Mouse (Mus musculus) megakaryocyte, embryonic 14.5 days (primary cell): ENCODE data around the gene Slco1c1. TPM values are rescaled to one million over a fixed set of nuclear protein-coding genes. Genes with fewer than 3 reads are reported as not detected.

ENCODE experiments used
- H3K27me3 ChIP-seq: replicated peaks from 2 replicates; pipeline ENCODE3; 2012; ENCODE audit warnings: inconsistent platforms
- H3K36me3 ChIP-seq: replicated peaks from 2 replicates; pipeline ENCODE3; 2012; ENCODE audit warnings: low read length, inconsistent platforms, mixed read lengths
- H3K4me1 ChIP-seq: 2 replicates; pipeline ENCODE4 v1.6.1; 2012; ENCODE audit warnings: inconsistent platforms
- H3K4me3 ChIP-seq: replicated peaks from 2 replicates; pipeline ENCODE3; 2012; ENCODE audit warnings: moderate library complexity, mild to moderate bottlenecking, inconsistent platforms
- H3K9me3 ChIP-seq: 2 replicates; pipeline ENCODE4 v1.6.1; 2012; ENCODE audit warnings: inconsistent platforms
- FLI1 ChIP-seq: IDR thresholded peaks from 2 replicates; pipeline ENCODE4 v1.6.1; 2012; ENCODE audit warnings: low read length, inconsistent platforms, mixed read lengths
- GATA1 ChIP-seq: IDR thresholded peaks from 3 replicates; pipeline ENCODE4 v1.6.1; 2012; ENCODE audit warnings: mixed read lengths, low read length, inconsistent platforms, borderline replicate concordance
- polyA plus RNA-seq: library from polyadenylated mRNA; stranded (reverse); fragments of >175 nt; gene quantifications from 2 replicates; pipeline ENCODE4 v1.2.3, GENCODE M21; 2012; ENCODE audit warnings: low replicate concordance; ENCODE audit not compliant: insufficient read depth

The Slco1c1 gene
- polyA plus RNA-seq: not detected in 2 replicates

DNA sequence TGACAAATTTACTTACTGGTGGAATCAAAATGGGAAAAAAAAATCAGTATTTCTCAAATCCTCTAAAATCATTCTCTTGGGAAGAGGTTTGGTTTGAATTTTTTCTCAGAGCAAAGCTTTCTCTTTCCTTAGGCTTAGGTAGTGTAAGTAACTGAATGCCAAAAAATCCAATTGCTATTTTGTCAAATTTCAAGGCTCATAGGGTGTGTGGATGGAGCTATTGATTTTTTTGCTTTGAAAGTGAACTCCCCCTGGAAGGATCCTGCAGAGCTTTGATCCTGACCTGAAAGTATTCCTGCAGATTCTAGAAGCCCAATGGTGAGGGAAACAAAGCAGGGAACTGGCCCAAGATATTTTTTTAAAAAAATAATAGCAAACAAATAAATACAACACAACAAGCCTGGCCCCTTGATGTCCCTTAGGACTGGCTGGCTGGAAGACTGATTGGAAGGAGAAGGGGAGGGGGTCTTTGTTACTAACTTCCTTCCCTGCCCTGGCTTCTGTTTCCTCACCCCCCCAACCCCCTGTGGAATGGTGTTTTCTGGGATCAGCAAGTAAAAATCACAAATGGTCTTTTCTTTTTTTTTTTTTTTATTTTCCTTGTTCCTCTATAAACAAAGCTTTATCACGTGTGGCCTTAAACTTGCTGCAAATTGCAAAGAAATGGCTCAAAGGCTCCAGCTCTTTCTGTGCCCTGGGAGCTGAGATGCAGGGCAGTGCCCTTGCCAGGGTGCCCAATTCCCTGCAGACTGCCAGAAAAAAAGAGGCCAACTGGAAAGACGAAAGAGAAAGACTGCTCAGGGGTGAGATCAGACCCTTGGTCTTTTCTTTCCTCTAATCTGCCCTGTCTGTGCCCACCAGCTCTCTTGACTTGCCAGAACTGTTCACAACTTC is at the start of gene Slco1c1:
TSS of gene Slco1c1 (plus strand) at position 622 of the 894 bp plus-strand sequence.
- TF ChIP-seq FLI1 (no peak), GATA1 (no peak)
- no peaks in the 10 kb centered on the region for H3K4me1 ChIP-seq
- H3K4me3 ChIP-seq: no peak within 1 kb of the TSS
- no peaks in the 10 kb centered on the region for H3K27me3 ChIP-seq
- H3K36me3 ChIP-seq: no peaks in the 10 kb centered on the region
- peaks cover 2% of the 10 kb centered on the region; the same call in 1 of the 2 replicates for H3K9me3 ChIP-seq

GRCm38 (mm10) chr6:141474696-141475095 is 49.5 kb upstream of the Slco1c1 start:
- peaks cover 13% of the 10 kb centered on the region for H3K9me3 ChIP-seq
- H3K4me1 ChIP-seq: no peaks in the 10 kb centered on the region
- H3K36me3 ChIP-seq: peaks cover 58% of the 10 kb centered on the region
- no peak overlapping the region for H3K4me3 ChIP-seq
- H3K27me3 ChIP-seq: no peaks in the 10 kb centered on the region
- TF ChIP-seq FLI1 (no peak), GATA1 (no peak)

DNA sequence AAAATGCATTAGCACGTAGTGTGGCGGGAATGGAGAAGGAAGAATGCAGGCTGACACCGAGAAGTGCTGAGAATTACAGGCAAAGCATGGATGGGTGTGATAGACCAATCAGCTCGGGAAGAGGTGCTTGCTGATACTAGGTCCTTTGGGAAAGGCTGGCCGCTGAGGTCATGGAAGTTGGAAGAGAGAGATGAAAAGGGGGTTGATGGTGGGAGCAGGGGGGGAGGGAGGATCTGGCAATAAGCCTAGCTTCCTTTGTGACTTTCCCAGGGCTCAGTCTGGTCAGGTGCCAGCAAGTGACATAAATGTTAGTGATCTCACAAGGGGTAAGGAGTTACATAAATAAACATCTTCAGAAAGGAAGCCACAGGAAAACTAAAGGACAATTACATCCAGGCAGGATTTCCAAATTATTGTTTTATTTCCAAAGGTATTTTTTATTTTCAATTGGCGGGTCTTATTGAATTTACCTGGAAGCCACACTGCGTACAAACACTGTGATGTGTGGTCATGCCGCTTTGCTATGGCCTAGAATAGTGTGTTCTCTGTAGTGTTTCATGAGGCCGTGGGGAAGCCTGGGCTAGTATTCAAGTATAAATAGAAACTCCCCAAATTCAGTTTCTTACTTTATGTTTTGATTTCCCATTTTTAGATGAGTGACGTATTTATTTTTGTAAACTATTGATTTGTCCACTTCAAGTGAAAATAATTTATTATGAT is 38.7 kb upstream of the Slco1c1 start:
- no peak for TF ChIP-seq FLI1
- no peaks in the 10 kb centered on the region for H3K27me3 ChIP-seq
- no peaks in the 10 kb centered on the region for H3K9me3 ChIP-seq
- H3K4me3 ChIP-seq: no peak overlapping the region
- no peaks in the 10 kb centered on the region for H3K4me1 ChIP-seq
- H3K36me3 ChIP-seq: peaks cover 76% of the 10 kb centered on the region

GRCm38 (mm10) chr6:141487266-141487665 is 36.9 kb upstream of the Slco1c1 start:
- Histone ChIP-seq H3K36me3 (peaks cover 74% of the 10 kb centered on the region), H3K27me3 (no peaks in the 10 kb centered on the region), H3K9me3 (no peaks in the 10 kb centered on the region), H3K4me3 (no peak overlapping the region), H3K4me1 (no peaks in the 10 kb centered on the region)
- TF ChIP-seq FLI1 (no peak), GATA1 (no peak)

DNA sequence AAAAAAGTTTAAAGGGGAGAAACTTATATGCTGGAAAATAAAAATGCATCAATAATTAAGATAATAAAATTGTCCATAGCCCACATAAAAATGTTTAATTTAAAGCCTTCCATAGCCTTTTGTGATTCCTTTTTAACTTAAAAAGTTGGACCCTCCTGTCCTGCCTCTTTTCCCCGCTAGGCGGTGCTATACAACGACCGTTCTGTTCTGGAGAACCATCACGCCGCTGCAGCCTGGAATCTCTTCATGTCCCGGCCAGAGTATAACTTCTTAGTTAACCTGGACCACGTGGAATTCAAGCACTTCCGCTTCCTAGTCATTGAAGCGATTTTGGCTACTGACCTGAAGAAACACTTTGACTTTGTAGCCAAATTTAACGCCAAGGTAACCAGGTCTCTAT is 35.5 kb upstream of the Slco1c1 start:
- H3K4me1 ChIP-seq: no peaks in the 10 kb centered on the region
- no peak overlapping the region for H3K4me3 ChIP-seq
- H3K27me3 ChIP-seq: no peaks in the 10 kb centered on the region
- peaks cover 74% of the 10 kb centered on the region for H3K36me3 ChIP-seq
- TF ChIP-seq FLI1: no peak
- TF ChIP-seq GATA1: no peak
- no peaks in the 10 kb centered on the region for H3K9me3 ChIP-seq

DNA sequence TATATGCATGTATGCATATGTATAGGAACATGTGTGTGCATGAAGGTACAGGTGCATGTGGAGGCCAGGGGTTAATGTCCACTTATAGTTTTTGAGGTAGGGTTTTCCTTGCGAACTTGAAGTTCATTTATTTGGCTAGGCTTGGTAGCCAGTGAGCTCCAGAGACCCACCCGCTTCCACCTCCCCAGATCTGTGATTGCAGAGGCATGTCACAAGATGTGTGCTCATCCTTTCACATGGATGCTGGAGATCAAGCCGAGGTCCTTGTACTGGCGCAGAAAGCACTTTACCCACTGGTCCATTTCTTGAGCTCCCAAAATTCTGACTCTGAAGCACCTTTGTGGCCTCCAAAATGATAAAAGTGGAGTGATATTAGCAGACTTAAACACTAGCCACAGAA is 29.3 kb upstream of the Slco1c1 start:
- Histone ChIP-seq H3K27me3 (no peaks in the 10 kb centered on the region), H3K36me3 (peaks cover 87% of the 10 kb centered on the region), H3K9me3 (no peaks in the 10 kb centered on the region), H3K4me3 (no peak overlapping the region), H3K4me1 (no peaks in the 10 kb centered on the region)
- no peak for TF ChIP-seq GATA1
- no peak for TF ChIP-seq FLI1

- Histone ChIP-seq H3K4me3 (no peak overlapping the region), H3K36me3 (peaks cover 81% of the 10 kb centered on the region), H3K27me3 (no peaks in the 10 kb centered on the region), H3K9me3 (no peaks in the 10 kb centered on the region), H3K4me1 (no peaks in the 10 kb centered on the region)
- TF ChIP-seq FLI1 (no peak), GATA1 (no peak)
Measured at GRCm38 (mm10) chr6:141495634-141496418, 28.3 kb upstream of the Slco1c1 start.

GRCm38 (mm10) chr6:141499511-141499910 is 24.7 kb upstream of the Slco1c1 start:
- Histone ChIP-seq H3K36me3 (peaks cover 49% of the 10 kb centered on the region), H3K4me3 (no peak overlapping the region), H3K27me3 (no peaks in the 10 kb centered on the region), H3K4me1 (no peaks in the 10 kb centered on the region), H3K9me3 (no peaks in the 10 kb centered on the region; the same call in 1 of the 2 replicates)
- TF ChIP-seq GATA1: no peak
- TF ChIP-seq FLI1: no peak

DNA sequence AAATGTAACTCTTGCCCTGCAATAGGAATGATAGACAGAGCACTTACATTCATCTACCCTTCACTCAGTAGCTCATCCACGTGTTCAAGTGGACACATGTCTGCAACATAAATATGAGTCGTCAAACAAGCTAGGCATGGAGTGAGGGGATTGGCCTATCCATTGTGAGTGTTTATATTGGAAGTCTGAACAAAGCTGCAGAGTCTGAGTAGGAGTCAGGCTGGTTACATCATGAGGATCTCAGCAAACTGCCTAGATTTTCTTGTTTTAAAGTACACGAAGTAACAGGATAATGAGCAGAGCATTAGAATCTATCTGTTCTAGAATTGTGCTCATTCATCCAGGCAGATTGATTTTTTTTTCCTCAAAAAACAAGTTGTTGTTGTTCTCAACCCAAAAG is 23.0 kb upstream of the Slco1c1 start:
- no peaks in the 10 kb centered on the region; the same call in 1 of the 2 replicates for H3K9me3 ChIP-seq
- no peaks in the 10 kb centered on the region for H3K4me1 ChIP-seq
- no peak for TF ChIP-seq FLI1
- no peak for TF ChIP-seq GATA1
- peaks cover 36% of the 10 kb centered on the region for H3K36me3 ChIP-seq
- H3K27me3 ChIP-seq: no peaks in the 10 kb centered on the region
- no peak overlapping the region for H3K4me3 ChIP-seq

DNA sequence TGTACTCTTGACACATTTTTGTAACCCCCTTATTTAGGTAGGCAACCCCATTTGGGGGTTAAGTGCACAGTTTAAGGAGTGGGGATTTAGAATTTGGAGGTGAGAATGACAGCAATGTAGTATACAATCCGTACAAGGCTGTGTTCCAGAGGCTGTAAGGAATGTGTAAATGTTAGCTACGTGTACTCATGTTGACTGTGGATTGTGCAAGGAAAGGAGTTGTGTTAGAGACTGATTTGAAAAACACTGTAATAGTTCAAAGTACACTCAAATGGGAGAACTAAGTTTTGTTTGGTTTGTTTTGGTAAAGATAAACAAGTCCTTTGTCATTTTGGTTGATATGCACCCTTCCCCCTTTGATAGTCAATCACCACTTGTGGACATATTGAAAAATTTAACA is 1.6 kb upstream of the Slco1c1 start:
- no peak for TF ChIP-seq FLI1
- no peak for TF ChIP-seq GATA1
- H3K4me3 ChIP-seq: no peak overlapping the region
- no peaks in the 10 kb centered on the region for H3K4me1 ChIP-seq
- H3K36me3 ChIP-seq: no peaks in the 10 kb centered on the region
- H3K9me3 ChIP-seq: peaks cover 2% of the 10 kb centered on the region; the same call in 1 of the 2 replicates
- no peaks in the 10 kb centered on the region for H3K27me3 ChIP-seq
